Mouse (Mus musculus) small intestine, adult 2 months (tissue): ENCODE measurements around the gene Crebbp. TPM values are rescaled to one million over a fixed set of nuclear protein-coding genes. Genes with fewer than 3 reads are reported as not detected.
A peak's percentile ranks its signal among the peaks of the same experiment; 100 is the strongest.

Experiments
- H3K27ac ChIP-seq: fragments of 200-500 bp; 2 replicates; pipeline ENCODE4 v1.5.1; 2012; ENCODE audit warnings: low read depth, low read length, control low read depth, inconsistent platforms; ENCODE audit not compliant: insufficient read depth
- H3K27me3 ChIP-seq: fragments of 200-500 bp; 2 replicates; pipeline ENCODE4 v1.6.1; 2012; ENCODE audit warnings: mild to moderate bottlenecking, moderate library complexity, low read length, inconsistent platforms; ENCODE audit not compliant: control insufficient read depth, insufficient read depth
- H3K36me3 ChIP-seq: fragments of 200-500 bp; 2 replicates; pipeline ENCODE4 v1.6.1; 2012; ENCODE audit warnings: mild to moderate bottlenecking, low read length, control low read depth, inconsistent platforms; ENCODE audit not compliant: control insufficient read depth, insufficient read depth
- H3K4me1 ChIP-seq: fragments of 200-500 bp; 2 replicates; pipeline ENCODE4 v1.6.1; 2012; ENCODE audit warnings: low read length, inconsistent platforms, mixed read lengths; ENCODE audit not compliant: control insufficient read depth, insufficient read depth, insufficient read length
- H3K4me3 ChIP-seq: fragments of 200-500 bp; 2 replicates; pipeline ENCODE4 v1.5.1; 2012; ENCODE audit warnings: low read depth, mild to moderate bottlenecking, control low read depth, inconsistent platforms, low read length, moderate library complexity
- CTCF ChIP-seq: fragments of 200-500 bp; IDR thresholded peaks from 2 replicates; pipeline ENCODE4 v1.5.1; 2012; ENCODE audit warnings: low read depth, mild to moderate bottlenecking, control low read depth, inconsistent platforms, low read length, moderate library complexity, mixed read lengths; ENCODE audit not compliant: insufficient replicate concordance, insufficient read length; ENCODE audit errors: extremely low read depth
- POLR2A ChIP-seq: fragments of 200-500 bp; IDR thresholded peaks from 2 replicates; pipeline ENCODE4 v1.6.1; 2012; ENCODE audit warnings: low read depth, mild to moderate bottlenecking, control low read depth, inconsistent platforms, low read length, moderate library complexity
- WGBS: fragments of 180-500 bp; shearing (Covaris S2); methylation state at CpG from one replicate; pipeline ENCODE4 v1.1.7; 2018; 5-methylcytosine and 5-hydroxymethylcytosine counted together
- polyA plus RNA-seq: library from polyadenylated mRNA; depleted of rRNA; stranded (reverse); fragments of >200 nt; gene quantifications from 2 replicates; pipeline ENCODE4 v1.2.3, GENCODE M21; 2012

Crebbp gene
- polyA plus RNA-seq, 1 experiment: 39.3 TPM

DNA sequence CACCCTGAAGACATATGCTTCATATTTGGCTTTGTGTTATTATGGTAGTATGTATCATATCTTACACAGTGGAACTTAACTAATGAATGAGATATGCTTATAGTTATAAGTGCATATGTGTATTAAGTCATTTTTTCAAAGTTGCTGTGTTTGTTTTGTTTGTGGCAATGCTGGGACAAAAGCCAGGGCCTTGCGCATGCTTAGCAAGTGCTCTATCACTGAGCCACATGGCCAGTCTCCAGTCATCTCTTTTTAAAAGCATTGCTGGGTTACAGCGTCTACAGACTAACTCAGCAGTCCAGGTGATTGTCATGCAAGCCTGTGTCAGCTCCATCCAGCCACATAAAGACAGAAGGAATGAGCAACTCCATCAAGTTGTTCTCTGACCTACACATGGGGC, 12.0 kb upstream of the Crebbp start:
- H3K4me3 ChIP-seq: no peak overlapping the region
- no peak overlapping the region for H3K27ac ChIP-seq
- H3K4me1 ChIP-seq: no peaks in the 10 kb centered on the region
- no peaks in the 10 kb centered on the region for H3K27me3 ChIP-seq
- no peaks in the 10 kb centered on the region for H3K36me3 ChIP-seq
- 88% methylated on average over 2 of the region's 2 CpGs for WGBS
- TF ChIP-seq CTCF (no peak), POLR2A (no peak)

DNA sequence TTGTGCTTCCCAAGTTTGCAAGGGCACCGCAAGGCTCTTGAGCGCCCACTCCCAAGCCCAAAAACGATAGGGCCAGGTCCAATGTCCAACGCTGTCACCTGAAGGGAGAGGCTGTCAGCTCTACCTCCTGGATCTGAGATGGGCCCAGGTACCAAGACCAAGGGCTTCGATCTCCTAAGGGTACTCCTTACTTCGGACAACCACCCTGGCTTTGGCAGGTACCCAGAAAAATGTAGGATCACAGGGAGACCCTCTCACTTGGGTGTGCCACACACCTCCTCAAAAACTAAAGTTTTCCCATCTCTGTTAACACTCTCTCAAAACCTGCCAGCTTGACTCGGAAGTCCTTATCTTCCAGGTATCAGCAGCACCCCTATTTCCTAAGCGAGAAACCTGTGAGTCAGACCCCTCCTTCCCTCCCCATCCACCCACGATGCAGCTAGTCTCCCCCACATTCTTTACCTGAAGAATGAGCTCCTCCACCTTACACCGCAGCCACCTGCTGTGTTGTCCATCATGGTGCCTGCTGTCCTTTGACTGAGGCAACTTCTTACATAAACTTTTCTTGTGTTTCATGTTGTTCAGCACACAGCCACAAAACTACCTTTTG, 939 bp upstream of the Crebbp start:
- H3K27ac ChIP-seq: 0 out of 2 replicates have a peak overlapping the region, but pooled peaks have one; percentile 77
- peaks cover 11% of the 10 kb centered on the region; the same call in 1 of the 2 replicates for H3K4me1 ChIP-seq
- 51% methylated on average over 10 of the region's 10 CpGs for WGBS
- H3K36me3 ChIP-seq: no peaks in the 10 kb centered on the region
- no peak for TF ChIP-seq POLR2A
- no peak for TF ChIP-seq CTCF
- H3K27me3 ChIP-seq: no peaks in the 10 kb centered on the region
- H3K4me3 ChIP-seq: peak overlapping the region; percentile 98

- Histone ChIP-seq H3K36me3 (peaks cover under 1% of the 10 kb centered on the region; the same call in 1 of the 2 replicates), H3K4me1 (peaks cover 11% of the 10 kb centered on the region; the same call in 1 of the 2 replicates), H3K4me3 (peak overlapping the region; percentile 98), H3K27ac (peak overlapping the region; percentile 77), H3K27me3 (no peaks in the 10 kb centered on the region)
- TF ChIP-seq POLR2A: no peak
- TF ChIP-seq CTCF: no peak
- 1% methylated on average over 92 of the region's 128 CpGs for WGBS
Measured at GRCm38 (mm10) chr16:4212963-4213798, 616 bp downstream of the Crebbp start.

GRCm38 (mm10) chr16:4212167-4212962, 1.4 kb downstream of the Crebbp start:
- H3K4me3 ChIP-seq: peak overlapping the region; percentile 98
- H3K4me1 ChIP-seq: peaks cover 11% of the 10 kb centered on the region; the same call in 1 of the 2 replicates
- 2% methylated on average over 23 of the region's 23 CpGs for WGBS
- no peak overlapping the region for H3K27ac ChIP-seq
- H3K27me3 ChIP-seq: no peaks in the 10 kb centered on the region
- no peak for TF ChIP-seq POLR2A
- TF ChIP-seq CTCF: no peak
- peaks cover 5% of the 10 kb centered on the region; the same call in 1 of the 2 replicates for H3K36me3 ChIP-seq

- 6% methylated on average over 1 of the region's 1 CpGs for WGBS
- Histone ChIP-seq H3K4me3 (no peak overlapping the region), H3K27ac (no peak overlapping the region), H3K36me3 (peaks cover 8% of the 10 kb centered on the region), H3K4me1 (peaks cover 13% of the 10 kb centered on the region; the same call in 1 of the 2 replicates), H3K27me3 (no peaks in the 10 kb centered on the region)
- TF ChIP-seq POLR2A: no peak
- no peak for TF ChIP-seq CTCF
Measured at GRCm38 (mm10) chr16:4210290-4210689, 3.5 kb downstream of the Crebbp start.

GRCm38 (mm10) chr16:4203592-4203991, 10.2 kb downstream of the Crebbp start:
- TF ChIP-seq POLR2A (no peak), CTCF (no peak)
- no peak overlapping the region for H3K4me3 ChIP-seq
- peaks cover 11% of the 10 kb centered on the region; the same call in 1 of the 2 replicates for H3K4me1 ChIP-seq
- H3K27me3 ChIP-seq: no peaks in the 10 kb centered on the region
- 90% methylated on average over 1 of the region's 1 CpGs for WGBS
- peaks cover 8% of the 10 kb centered on the region for H3K36me3 ChIP-seq
- no peak overlapping the region for H3K27ac ChIP-seq
